Mouse (Mus musculus): Measurements from ENCODE around the gene Rsph9.

- TF ChIP-seq EP300 (IDR thresholded peaks at IDR 0.05; ENCODE audit: insufficient read depth, low read depth, low read length) (no peak), POLR2A (IDR thresholded peaks at IDR 0.05; ENCODE audit: insufficient read depth, low read depth, low read length) (no peak)
Measured at GRCm38 (mm10) chr17:46168318-46168717, 24.3 kb upstream of the Rsph9 start.

Measured in heart, adult 2 months (tissue).